In the genomic region with DNA sequence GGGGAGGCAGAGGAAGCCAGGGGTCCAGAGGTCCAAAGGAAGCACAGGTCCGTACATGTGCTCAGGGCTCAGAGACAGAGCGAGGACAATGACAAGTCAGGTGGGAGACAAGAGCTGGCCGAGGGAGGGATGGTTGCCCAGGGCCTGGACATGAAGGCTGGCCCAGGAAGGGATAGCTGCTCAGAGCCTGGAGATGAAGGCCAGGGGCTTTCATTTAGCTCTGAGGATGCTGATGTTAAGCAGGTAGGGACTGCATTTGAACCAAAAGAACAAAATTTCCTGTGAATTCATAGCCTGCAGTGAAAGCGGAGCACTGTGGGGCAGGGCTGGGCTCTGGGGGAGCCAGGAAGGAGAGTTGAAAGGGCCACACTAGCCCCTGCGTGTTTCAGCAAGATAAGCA, we compare ENCODE assay signal across 11 mouse cellular contexts. TPM values are rescaled to one million over a fixed set of nuclear protein-coding genes. Genes with fewer than 3 reads are reported as not detected.
DNase-seq lines count a peak whose midpoint lies in the region; ATAC-seq lines count a peak whose summit lies in the region.
"Had no signal": no experiment of that assay in that cellular context is flagged by ENCODE, and none has a peak within 500 bp of the region (broad histone marks: within the 10 kb centered on the region; RNA-seq: fewer than 3 reads in every experiment).

No protein-coding gene starts in this region.

- peaks cover 12% of the 10 kb centered on the region for H3K4me1 ChIP-seq in hindbrain, embryonic 13.5 days (replicated peaks)
- peaks cover 6% of the 10 kb centered on the region; the same call in 1 of the 2 replicates for H3K4me1 ChIP-seq in hindbrain, embryonic 16.5 days (ENCODE audit: control insufficient read depth, insufficient read depth, low read depth, low read length)
- H3K4me1 ChIP-seq in megakaryocyte, embryonic 14.5 days: peaks cover 96% of the 10 kb centered on the region
- peaks cover 49% of the 10 kb centered on the region for H3K4me1 ChIP-seq in limb, embryonic 15.5 days

- H3K9me3 ChIP-seq in hindbrain, embryonic 13.5 days: no peaks in the 10 kb centered on the region
- no peaks in the 10 kb centered on the region for H3K9me3 ChIP-seq in hindbrain, embryonic 16.5 days (ENCODE audit: control insufficient read depth, low read length)
- H3K9me3 ChIP-seq in megakaryocyte, embryonic 14.5 days: no peaks in the 10 kb centered on the region
- no peaks in the 10 kb centered on the region for H3K9me3 ChIP-seq in limb, embryonic 15.5 days
- H3K9me3 ChIP-seq: embryonic facial prominence, embryonic 15.5 days had no signal

- peaks cover 24% of the 10 kb centered on the region for H3K27me3 ChIP-seq in hindbrain, embryonic 13.5 days
- H3K27me3 ChIP-seq in hindbrain, embryonic 16.5 days (replicated peaks; ENCODE audit: control insufficient read depth, insufficient read depth, low read length): no peaks in the 10 kb centered on the region
- H3K27me3 ChIP-seq in megakaryocyte, embryonic 14.5 days (replicated peaks): peaks cover 36% of the 10 kb centered on the region
- 0 out of 2 replicates have a peak, but pooled peaks cover 17% of the 10 kb centered on the region for H3K27me3 ChIP-seq in limb, embryonic 15.5 days
- H3K27me3 ChIP-seq: embryonic facial prominence, embryonic 15.5 days had no signal

- H3K27ac ChIP-seq in hindbrain, embryonic 13.5 days: no peak overlapping the region
- no peak overlapping the region for H3K27ac ChIP-seq in hindbrain, embryonic 16.5 days (ENCODE audit: low read depth, low read length)
- H3K27ac ChIP-seq in limb, embryonic 15.5 days: 0 out of 2 replicates have a peak overlapping the region, but pooled peaks have one; percentile 9
- H3K27ac ChIP-seq: embryonic facial prominence, embryonic 15.5 days; macrophage had no signal

- no peaks in the 10 kb centered on the region for H3K36me3 ChIP-seq in hindbrain, embryonic 13.5 days
- no peaks in the 10 kb centered on the region for H3K36me3 ChIP-seq in hindbrain, embryonic 16.5 days (ENCODE audit: control insufficient read depth, insufficient read depth, low read length)
- peaks cover 69% of the 10 kb centered on the region for H3K36me3 ChIP-seq in megakaryocyte, embryonic 14.5 days (replicated peaks; ENCODE audit: low read length)
- H3K36me3 ChIP-seq in limb, embryonic 15.5 days: no peaks in the 10 kb centered on the region
- H3K36me3 ChIP-seq: embryonic facial prominence, embryonic 15.5 days had no signal

- no peak for ATAC-seq in hindbrain, embryonic 13.5 days (ENCODE audit: low FRiP score)
- no peak for ATAC-seq in hindbrain, embryonic 16.5 days
- ATAC-seq in megakaryocyte, adult 5-6 weeks (ENCODE audit: poor library complexity, severe bottlenecking): no peak
- ATAC-seq in limb, embryonic 15.5 days (ENCODE audit: insufficient number of reproducible peaks, low FRiP score, low TSS enrichment, low read depth): no peak

- H3K4me2 ChIP-seq in hindbrain, embryonic 13.5 days: peak overlapping the region; percentile 15; the same call in 1 of the 2 replicates
- H3K4me2 ChIP-seq in hindbrain, embryonic 16.5 days (ENCODE audit: low read length): no peak overlapping the region
- 0 out of 2 replicates have a peak overlapping the region, but pooled peaks have one; percentile 12 for H3K4me2 ChIP-seq in limb, embryonic 15.5 days
- H3K4me2 ChIP-seq: embryonic facial prominence, embryonic 15.5 days had no signal

- 71% methylated on average over 5 of the region's 5 CpGs for WGBS in hindbrain, embryonic 13.5 days
- 68% methylated on average over 5 of the region's 5 CpGs for WGBS in hindbrain, embryonic 16.5 days
- 74% methylated on average over 5 of the region's 5 CpGs for WGBS in limb, embryonic 15.5 days

- H3K4me3 ChIP-seq in hindbrain, embryonic 13.5 days: no peak overlapping the region
- H3K4me3 ChIP-seq in hindbrain, embryonic 16.5 days (ENCODE audit: low read length): no peak overlapping the region
- H3K4me3 ChIP-seq in megakaryocyte, embryonic 14.5 days (replicated peaks): peak overlapping the region; percentile 95
- H3K4me3 ChIP-seq in limb, embryonic 15.5 days: no peak overlapping the region
- H3K4me3 ChIP-seq: embryonic facial prominence, embryonic 15.5 days had no signal

- no peak for DNase-seq in right cerebral cortex, postnatal 25 days
- no peak for DNase-seq in cerebellum, adult 8-10 months
- DNase-seq: cerebellum, postnatal 10 days; right cerebral cortex, adult 18-20 months had no signal

- 0 out of 2 replicates have a peak overlapping the region, but pooled peaks have one; percentile 6 for H3K9ac ChIP-seq in hindbrain, embryonic 13.5 days
- no peak overlapping the region for H3K9ac ChIP-seq in hindbrain, embryonic 16.5 days (ENCODE audit: low read depth, low read length)
- no peak overlapping the region for H3K9ac ChIP-seq in limb, embryonic 15.5 days
- H3K9ac ChIP-seq: embryonic facial prominence, embryonic 15.5 days had no signal

RNA-seq across cellular contexts. Expression of gene Lrrc32, which starts 3.2 kb away (rescaled TPM):
- polyA plus RNA-seq in hindbrain, embryonic 13.5 days (2015; fragmentation: Nextera tagmentation; extraction: Ambion mirVana): 3.1 and 3.9 TPM in 2 replicates
- polyA plus RNA-seq in hindbrain, embryonic 16.5 days (2015; fragmentation: Nextera tagmentation; extraction: Ambion mirVana): 4.1 and 7.5 TPM in 2 replicates
- polyA plus RNA-seq in megakaryocyte, embryonic 14.5 days (2012; ENCODE audit: insufficient read depth, low replicate concordance): 28.6 and 53.0 TPM in 2 replicates
- total RNA-seq in megakaryocyte, adult 5-6 weeks (2015): not detected in 2 replicates
- not detected in 2 replicates for total RNA-seq in megakaryocyte, adult 5-6 weeks (2017)
- polyA plus RNA-seq in limb, embryonic 15.5 days (2015; fragmentation: Nextera tagmentation; extraction: Ambion mirVana): 8.4 and 8.8 TPM in 2 replicates

RNA-seq across cellular contexts. Expression of gene Gucy2d, which starts 52.1 kb away (rescaled TPM):
- polyA plus RNA-seq in hindbrain, embryonic 13.5 days (2015; fragmentation: Nextera tagmentation; extraction: Ambion mirVana): 0.10 TPM in 1 of 2 replicates, not detected in the other
- 0.28 and 0.40 TPM in 2 replicates for polyA plus RNA-seq in hindbrain, embryonic 16.5 days (2015; fragmentation: Nextera tagmentation; extraction: Ambion mirVana)
- polyA plus RNA-seq in megakaryocyte, embryonic 14.5 days (2012; ENCODE audit: insufficient read depth, low replicate concordance): not detected in 2 replicates
- total RNA-seq in megakaryocyte, adult 5-6 weeks (2015): not detected in 2 replicates
- not detected in 2 replicates for total RNA-seq in megakaryocyte, adult 5-6 weeks (2017)
- polyA plus RNA-seq in limb, embryonic 15.5 days (2015; fragmentation: Nextera tagmentation; extraction: Ambion mirVana): not detected in 2 replicates
- polyA plus RNA-seq: embryonic facial prominence, embryonic 15.5 days; macrophage had no signal
